ENCODE assay signal across 21 mouse cellular contexts in genomic region chr8:127123391-127123790, GRCm38 (mm10). TPM values are rescaled to one million over a fixed set of nuclear protein-coding genes. Genes with fewer than 3 reads are reported as not detected.
A peak's percentile ranks its signal among the peaks of the same experiment; 100 is the strongest.
DNase-seq lines count a peak whose midpoint lies in the region; ATAC-seq and TF ChIP-seq lines count a peak whose summit lies in the region.
"Had no signal": no experiment of that assay in that cellular context is flagged by ENCODE, and none has a peak within 500 bp of the region (broad histone marks: within the 10 kb centered on the region; RNA-seq: fewer than 3 reads in every experiment).

No protein-coding gene starts in this region.

- DNase-seq in kidney, adult 11 months = peak; percentile 31
- no peak for DNase-seq in kidney, adult 18-20 months
- DNase-seq in lung, adult 2 months = no peak
- DNase-seq in kidney, postnatal 10 days = peak; percentile 33
- DNase-seq in liver, postnatal 0 days = no peak
- no peak for DNase-seq in adipocyte (ENCODE audit: low spot score)
- no peak for DNase-seq in cerebellum, postnatal 14 days
- DNase-seq: adrenal gland, adult 8-10 months; adrenal gland, postnatal 36 days; cerebellum, adult 2 months; cerebellum, postnatal 10 days; embryo, embryonic 11 days; forebrain, postnatal 0 days; gastrocnemius, postnatal 14 days; heart, postnatal 36 days had no signal

- no peak for ATAC-seq in lung, embryonic 16.5 days (ENCODE audit: low read depth)
- ATAC-seq in liver, postnatal 0 days = no peak
- ATAC-seq: forebrain, postnatal 0 days; hindbrain, embryonic 16.5 days had no signal

- no peak overlapping the region for H3K4me2 ChIP-seq in lung, embryonic 16.5 days (ENCODE audit: low read depth, low read length)
- H3K4me2 ChIP-seq in liver, postnatal 0 days (ENCODE audit: low read depth, low read length) = no peak overlapping the region
- H3K4me2 ChIP-seq: embryonic facial prominence, embryonic 12.5 days; forebrain, embryonic 12.5 days; heart, embryonic 13.5 days; hindbrain, embryonic 12.5 days had no signal

- no peak for TF ChIP-seq EP300 in liver, postnatal 0 days (IDR thresholded peaks at IDR 0.05; ENCODE audit: low read depth)

- TF ChIP-seq POLR2A in lung, adult 2 months (IDR thresholded peaks at IDR 0.05; ENCODE audit: borderline replicate concordance, extremely low read depth, low read depth, low read length) = no peak

- H3K27ac ChIP-seq in lung, embryonic 16.5 days (ENCODE audit: low read length) = 0 out of 2 replicates have a peak overlapping the region, but pooled peaks have one; percentile 9
- H3K27ac ChIP-seq in liver, postnatal 0 days (ENCODE audit: low read depth) = no peak overlapping the region
- H3K27ac ChIP-seq: embryonic facial prominence, embryonic 12.5 days; forebrain, embryonic 12.5 days; heart, embryonic 13.5 days; hindbrain, embryonic 12.5 days had no signal

- H3K36me3 ChIP-seq in lung, embryonic 16.5 days (ENCODE audit: control insufficient read depth, insufficient read depth, low read length) = no peaks in the 10 kb centered on the region
- no peaks in the 10 kb centered on the region for H3K36me3 ChIP-seq in liver, postnatal 0 days (replicated peaks; ENCODE audit: insufficient read depth, low read length)
- H3K36me3 ChIP-seq: embryonic facial prominence, embryonic 12.5 days; forebrain, embryonic 12.5 days; heart, embryonic 13.5 days; hindbrain, embryonic 12.5 days had no signal

- no peaks in the 10 kb centered on the region for H3K9me3 ChIP-seq in lung, embryonic 16.5 days (ENCODE audit: control insufficient read depth, low read length)
- H3K9me3 ChIP-seq in liver, postnatal 0 days (ENCODE audit: low read length) = no peaks in the 10 kb centered on the region
- H3K9me3 ChIP-seq: embryonic facial prominence, embryonic 12.5 days; forebrain, embryonic 12.5 days; heart, embryonic 13.5 days; hindbrain, embryonic 12.5 days had no signal

- TF ChIP-seq CTCF in lung, adult 2 months (IDR thresholded peaks at IDR 0.05; ENCODE audit: insufficient read depth, low read length) = no peak
- no peak for TF ChIP-seq CTCF in liver, postnatal 0 days (IDR thresholded peaks at IDR 0.05; ENCODE audit: low read depth)

- H3K9ac ChIP-seq in lung, embryonic 16.5 days (ENCODE audit: low read length) = no peak overlapping the region
- H3K9ac ChIP-seq in liver, postnatal 0 days (replicated peaks) = no peak overlapping the region
- H3K9ac ChIP-seq: embryonic facial prominence, embryonic 12.5 days; forebrain, embryonic 12.5 days; forebrain, postnatal 0 days; heart, embryonic 13.5 days; hindbrain, embryonic 12.5 days had no signal

- no peak overlapping the region for H3K4me3 ChIP-seq in lung, embryonic 16.5 days (ENCODE audit: low read length)
- H3K4me3 ChIP-seq in lung, adult 2 months (replicated peaks; ENCODE audit: extremely low read depth, low read depth, low read length) = no peak overlapping the region
- no peak overlapping the region for H3K4me3 ChIP-seq in liver, postnatal 0 days (ENCODE audit: low read depth, low read length)
- H3K4me3 ChIP-seq: embryonic facial prominence, embryonic 12.5 days; forebrain, embryonic 12.5 days; heart, embryonic 13.5 days; hindbrain, embryonic 12.5 days had no signal

- no peaks in the 10 kb centered on the region for H3K27me3 ChIP-seq in lung, embryonic 16.5 days (ENCODE audit: control insufficient read depth, insufficient read depth, low read depth, low read length)
- H3K27me3 ChIP-seq in liver, postnatal 0 days (ENCODE audit: insufficient read depth, low read length) = no peaks in the 10 kb centered on the region
- H3K27me3 ChIP-seq: embryonic facial prominence, embryonic 12.5 days; forebrain, embryonic 12.5 days; heart, embryonic 13.5 days; hindbrain, embryonic 12.5 days had no signal

- H3K4me1 ChIP-seq in lung, embryonic 16.5 days (replicated peaks; ENCODE audit: control insufficient read depth, insufficient read depth, low read length) = peaks cover 39% of the 10 kb centered on the region
- H3K4me1 ChIP-seq in lung, adult 2 months (ENCODE audit: control insufficient read depth, insufficient read depth, low read length) = peaks cover 18% of the 10 kb centered on the region
- peaks cover 16% of the 10 kb centered on the region for H3K4me1 ChIP-seq in liver, postnatal 0 days (ENCODE audit: insufficient read depth)

- 75% methylated on average over 3 of the region's 3 CpGs for WGBS in lung, embryonic 16.5 days
- 79% methylated on average over 3 of the region's 3 CpGs for WGBS in lung, adult 2 months
- whole genome bisulfite sequencing in liver, postnatal 0 days (ENCODE audit: insufficient replicate concordance) = 78% methylated on average over 3 of the region's 3 CpGs

RNA-seq across cellular contexts. Expression of gene Pard3, which starts 59.7 kb away (rescaled TPM):
- polyA plus RNA-seq in lung, embryonic 16.5 days (2015; fragmentation: Nextera tagmentation; extraction: Ambion mirVana) = 19.0 and 19.4 TPM in 2 replicates
- 52.8 and 58.8 TPM in 2 replicates for polyA plus RNA-seq in lung, adult 2 months (2012; rRNA removed)
- 8.9 and 10.2 TPM in 2 replicates for polyA plus RNA-seq in liver, postnatal 0 days (2015; fragmentation: Nextera tagmentation; extraction: Ambion mirVana)

Comparison
In these comparisons a context has a peak if more than half of its experiments do, and no peak if none do; other contexts are left out.
1. DNase-seq: peak in kidney, adult 11 months (single experiment) and kidney, postnatal 10 days (single experiment); none in kidney, adult 18-20 months (single experiment), lung, adult 2 months (single experiment), liver, postnatal 0 days (single experiment), adipocyte (single experiment) and cerebellum, postnatal 14 days (0 of 2).